Mouse (Mus musculus): ENCODE results near the gene Nacc1.

- TF ChIP-seq GATA1 (IDR thresholded peaks at IDR 0.05; ENCODE audit: low read length) = no peak
- no peak for TF ChIP-seq TAL1 (IDR thresholded peaks at IDR 0.05; ENCODE audit: low read length)
These were observed 6.2 kb downstream of the Nacc1 start for GRCm38 (mm10) chr8:84681476-84681875.
